Mouse (Mus musculus): ENCODE measurements around the gene Aloxe3. TPM values are rescaled to one million over a fixed set of nuclear protein-coding genes. Genes with fewer than 3 reads are reported as not detected.

Aloxe3 gene
- total and polyA plus RNA-seq, 3 experiments: 0.13 TPM; not detected in 2

DNA sequence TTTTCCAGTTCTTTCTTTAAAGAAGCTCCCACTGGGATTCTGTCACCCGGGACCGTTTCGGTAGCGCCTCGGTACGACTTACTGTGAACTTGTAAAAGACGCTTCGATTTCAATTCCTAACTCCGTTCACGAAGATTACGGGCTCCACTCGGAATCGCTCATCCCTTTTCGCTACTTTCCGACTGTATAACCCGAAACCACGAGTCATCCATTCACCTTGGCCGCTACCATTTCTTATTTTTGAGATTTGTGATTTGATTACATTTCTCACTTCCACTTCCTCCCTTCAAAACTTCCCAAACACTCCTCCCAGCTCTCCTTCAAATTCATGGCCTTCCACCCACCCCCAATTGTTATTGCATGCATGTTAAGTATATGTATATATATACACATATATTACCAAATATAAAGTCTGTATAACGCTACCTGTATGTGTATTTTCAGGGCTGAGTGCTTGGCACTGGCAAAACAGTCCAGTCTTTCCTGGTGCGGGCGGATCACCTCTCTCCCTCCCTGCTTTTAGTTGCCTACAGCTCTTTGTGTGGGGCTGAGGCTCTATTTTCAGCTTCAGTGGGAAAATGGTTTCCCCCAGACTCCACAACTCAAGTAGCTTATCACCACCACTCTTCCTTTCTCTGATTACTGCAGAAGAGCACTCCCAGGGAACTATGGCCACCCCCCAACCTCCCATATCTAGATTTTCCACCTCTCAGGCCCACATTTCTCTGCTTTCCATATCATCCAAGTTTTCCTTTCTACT, 14.5 kb upstream of the Aloxe3 start:
- Histone ChIP-seq H3K4me3 (ENCODE audit: control insufficient read depth in 1 of 2, insufficient read depth in 1 of 2, low read depth in 2 of 2, low read length in 2 of 2) (peak overlapping the region; percentile 48 to 78), H3K4me1 (ENCODE audit: control insufficient read depth in 1 of 2, insufficient read depth in 2 of 2, low read length in 2 of 2) (peaks cover 0 to 12% of the 10 kb centered on the region in 2 experiments; a peak in 2 of 4 replicates), H3K27ac (ENCODE audit: control insufficient read depth, low read depth, low read length) (peak overlapping the region; percentile 45), H3K9me3 (replicated peaks; ENCODE audit: insufficient read depth, low read length) (no peaks in the 10 kb centered on the region), H3K9ac (ENCODE audit: control insufficient read depth, low read depth, low read length, poor library complexity, severe bottlenecking) (peak overlapping the region; percentile 76), H3K27me3 (ENCODE audit: control insufficient read depth in 1 of 2, insufficient read depth in 2 of 2, low read length in 2 of 2) (no peaks in the 10 kb centered on the region), H3K79me2 (ENCODE audit: control insufficient read depth, insufficient read depth, low read length, poor library complexity) (no peaks in the 10 kb centered on the region), H3K36me3 (ENCODE audit: control insufficient read depth in 1 of 2, insufficient read depth in 2 of 2, low read length in 2 of 2) (peaks cover 0 to 7% of the 10 kb centered on the region in 2 experiments; a peak in 2 of 4 replicates)
- TF ChIP-seq CHD1 (IDR thresholded peaks at IDR 0.05; ENCODE audit: low read depth, low read length) (0 out of 2 replicates have a peak, but pooled peaks have one; percentile 33), HCFC1 (IDR thresholded peaks at IDR 0.05; ENCODE audit: low read depth, low read length) (peak; percentile 13; the same call in 1 of the 2 replicates), MYB (IDR thresholded peaks at IDR 0.05; ENCODE audit: low read depth, low read length) (no peak), SIN3A (IDR thresholded peaks at IDR 0.05; ENCODE audit: low read length) (0 out of 2 replicates have a peak, but pooled peaks have one; percentile 69), MAZ (IDR thresholded peaks at IDR 0.05; ENCODE audit: low read depth, low read length) (0 out of 2 replicates have a peak, but pooled peaks have one; percentile 23)
- DNase-seq (ENCODE audit: low read depth, low spot score): no peak

DNA sequence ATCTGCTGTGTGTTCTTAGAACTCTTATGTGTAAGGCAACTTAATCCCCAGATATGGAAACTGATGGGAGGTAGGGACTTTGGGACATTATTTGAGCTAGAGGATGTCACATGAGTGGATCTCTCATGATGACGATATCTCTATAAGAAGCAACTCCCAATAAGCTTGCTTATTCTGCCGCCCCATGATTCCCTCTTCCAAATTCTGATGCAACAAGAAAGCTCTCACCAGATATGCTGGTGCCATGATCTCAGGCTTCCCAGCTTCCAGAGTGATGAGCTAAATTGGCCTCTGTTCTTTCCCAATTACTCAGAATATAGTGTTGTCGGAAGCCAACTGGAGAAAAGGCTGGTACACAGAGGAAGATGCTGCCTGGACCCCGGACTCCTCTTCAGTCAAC, 13.8 kb upstream of the Aloxe3 start:
- peak; percentile 22 for DNase-seq (ENCODE audit: low read depth, low spot score)
- no peak overlapping the region for H3K27ac ChIP-seq (ENCODE audit: control insufficient read depth, low read depth, low read length)
- H3K4me3 ChIP-seq (ENCODE audit: control insufficient read depth in 1 of 2, insufficient read depth in 1 of 2, low read depth in 2 of 2, low read length in 2 of 2): peak overlapping the region in 1 of 2 experiments; percentile 10; a peak in 1 of 4 replicates
- no peaks in the 10 kb centered on the region for H3K79me2 ChIP-seq (ENCODE audit: control insufficient read depth, insufficient read depth, low read length, poor library complexity)
- H3K4me1 ChIP-seq (ENCODE audit: control insufficient read depth in 1 of 2, insufficient read depth in 2 of 2, low read length in 2 of 2): peaks cover 0 to 15% of the 10 kb centered on the region in 2 experiments; a peak in 2 of 4 replicates
- H3K27me3 ChIP-seq (ENCODE audit: control insufficient read depth in 1 of 2, insufficient read depth in 2 of 2, low read length in 2 of 2): no peaks in the 10 kb centered on the region
- H3K9ac ChIP-seq (ENCODE audit: control insufficient read depth, low read depth, low read length, poor library complexity, severe bottlenecking): no peak overlapping the region
- peaks cover 0 to 10% of the 10 kb centered on the region in 2 experiments; a peak in 2 of 4 replicates for H3K36me3 ChIP-seq (ENCODE audit: control insufficient read depth in 1 of 2, insufficient read depth in 2 of 2, low read length in 2 of 2)
- H3K9me3 ChIP-seq (replicated peaks; ENCODE audit: insufficient read depth, low read length): no peaks in the 10 kb centered on the region
- TF ChIP-seq ZKSCAN1 (IDR thresholded peaks at IDR 0.05; ENCODE audit: low read depth, low read length) (no peak), MYC (IDR thresholded peaks at IDR 0.05; ENCODE audit: low read depth, low read length) (no peak), POLR2A (IDR thresholded peaks at IDR 0.05; ENCODE audit: control insufficient read depth in 1 of 2, insufficient read depth in 1 of 2, low read depth in 1 of 2, low read length in 2 of 2, poor library complexity in 1 of 2) (no peak), CHD2 (IDR thresholded peaks at IDR 0.05; ENCODE audit: low read length) (no peak), POLR2AphosphoS2 (IDR thresholded peaks at IDR 0.05; ENCODE audit: low read length) (no peak), CHD1 (IDR thresholded peaks at IDR 0.05; ENCODE audit: low read depth, low read length) (no peak)

DNA sequence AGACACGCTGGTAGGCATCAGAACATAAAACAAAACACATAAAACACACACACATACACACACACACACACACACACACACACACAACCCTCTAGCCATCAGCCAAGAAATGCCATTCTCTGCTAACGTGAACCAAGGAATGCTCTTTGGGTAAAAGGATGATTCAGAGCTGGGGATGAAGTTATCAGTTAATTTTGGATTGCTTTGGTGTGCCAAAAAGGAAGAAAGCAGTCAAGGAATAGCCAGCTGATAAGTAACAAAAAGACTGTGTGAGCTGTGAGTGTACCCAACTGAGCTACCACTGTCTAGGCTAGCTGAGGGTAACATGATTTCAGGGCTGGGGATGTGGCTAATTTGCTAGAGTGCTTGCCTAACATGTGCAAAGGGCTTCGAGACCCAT, 11.7 kb upstream of the Aloxe3 start:
- no peaks in the 10 kb centered on the region for H3K27me3 ChIP-seq (ENCODE audit: control insufficient read depth in 1 of 2, insufficient read depth in 2 of 2, low read length in 2 of 2)
- TF ChIP-seq TCF12 (IDR thresholded peaks at IDR 0.05; ENCODE audit: low read depth, low read length) (no peak), TBP (IDR thresholded peaks at IDR 0.05; ENCODE audit: low read depth, low read length) (no peak), RCOR1 (IDR thresholded peaks at IDR 0.05; ENCODE audit: low read depth, low read length) (no peak), USF1 (IDR thresholded peaks at IDR 0.05; ENCODE audit: low read depth, low read length) (no peak), MAFK (IDR thresholded peaks at IDR 0.05; ENCODE audit: borderline replicate concordance, low read depth, low read length) (no peak), BHLHE40 (IDR thresholded peaks at IDR 0.05; ENCODE audit: borderline replicate concordance, low read depth, low read length) (no peak), TAL1 (IDR thresholded peaks at IDR 0.05; ENCODE audit: low read length) (no peak), MYB (IDR thresholded peaks at IDR 0.05; ENCODE audit: low read depth, low read length) (no peak), POLR2AphosphoS5 (IDR thresholded peaks at IDR 0.05; ENCODE audit: borderline replicate concordance, low read depth, low read length) (no peak), CHD1 (IDR thresholded peaks at IDR 0.05; ENCODE audit: low read depth, low read length) (no peak)
- DNase-seq (ENCODE audit: low read depth, low spot score): no peak
- no peak overlapping the region for H3K9ac ChIP-seq (ENCODE audit: control insufficient read depth, low read depth, low read length, poor library complexity, severe bottlenecking)
- H3K9me3 ChIP-seq (replicated peaks; ENCODE audit: insufficient read depth, low read length): no peaks in the 10 kb centered on the region
- no peak overlapping the region for H3K27ac ChIP-seq (ENCODE audit: control insufficient read depth, low read depth, low read length)
- no peaks in the 10 kb centered on the region; the same call in 1 of the 2 replicates for H3K79me2 ChIP-seq (ENCODE audit: control insufficient read depth, insufficient read depth, low read length, poor library complexity)
- H3K36me3 ChIP-seq (ENCODE audit: control insufficient read depth in 1 of 2, insufficient read depth in 2 of 2, low read length in 2 of 2): peaks cover 0 to 15% of the 10 kb centered on the region in 2 experiments; a peak in 2 of 4 replicates
- no peak overlapping the region for H3K4me3 ChIP-seq (ENCODE audit: control insufficient read depth in 1 of 2, insufficient read depth in 1 of 2, low read depth in 2 of 2, low read length in 2 of 2)
- peaks cover 0 to 22% of the 10 kb centered on the region in 2 experiments; a peak in 2 of 4 replicates for H3K4me1 ChIP-seq (ENCODE audit: control insufficient read depth in 1 of 2, insufficient read depth in 2 of 2, low read length in 2 of 2)
